Mouse (Mus musculus) MEL (cell line): ENCODE measurements around the gene Cxcl5.

Source experiments
- TAL1 ChIP-seq: IDR thresholded peaks from 2 replicates; pipeline ENCODE4 v1.6.1; 2012; ENCODE audit warnings: mild to moderate bottlenecking, inconsistent platforms, low read length, moderate library complexity, mixed read lengths
- USF2 ChIP-seq, 2 experiments: IDR thresholded peaks; 2 replicates each; pipeline ENCODE4 v1.6.1; 2011 to 2012; ENCODE audit warnings: improper control_type of control experiment in 2 of 2, low read length in 2 of 2, borderline replicate concordance in 1 of 2, inconsistent platforms in 1 of 2, low read depth in 1 of 2, mild to moderate bottlenecking in 1 of 2; ENCODE audit not compliant: insufficient read depth in 1 of 2

GRCm38 (mm10) chr5:90768218-90768617, 9.1 kb downstream of the Cxcl5 start, which contains the start of gene Ppbp:
- TF ChIP-seq USF2 (IDR thresholded peaks at IDR 0.05; ENCODE audit: borderline replicate concordance in 1 of 2, insufficient read depth in 1 of 2, low read depth in 1 of 2, low read length in 2 of 2) (no peak), TAL1 (no peak)
